Mouse (Mus musculus) G1E-ER4 (cell line): ENCODE results near the gene Foxn1. TPM values are rescaled to one million over a fixed set of nuclear protein-coding genes. Genes with fewer than 3 reads are reported as not detected.

ENCODE experiments used
- GATA1 ChIP-seq: IDR thresholded peaks from one replicate; pipeline ENCODE4 v1.8.0; 2012; ENCODE audit warnings: low read length, inconsistent platforms
- polyA plus RNA-seq: library from polyadenylated mRNA; stranded (reverse); fragments of >175 nt; gene quantifications from 2 replicates; pipeline ENCODE4 v1.2.3, GENCODE M21; 2012

Foxn1 gene
- polyA plus RNA-seq, 1 experiment = not detected

DNA sequence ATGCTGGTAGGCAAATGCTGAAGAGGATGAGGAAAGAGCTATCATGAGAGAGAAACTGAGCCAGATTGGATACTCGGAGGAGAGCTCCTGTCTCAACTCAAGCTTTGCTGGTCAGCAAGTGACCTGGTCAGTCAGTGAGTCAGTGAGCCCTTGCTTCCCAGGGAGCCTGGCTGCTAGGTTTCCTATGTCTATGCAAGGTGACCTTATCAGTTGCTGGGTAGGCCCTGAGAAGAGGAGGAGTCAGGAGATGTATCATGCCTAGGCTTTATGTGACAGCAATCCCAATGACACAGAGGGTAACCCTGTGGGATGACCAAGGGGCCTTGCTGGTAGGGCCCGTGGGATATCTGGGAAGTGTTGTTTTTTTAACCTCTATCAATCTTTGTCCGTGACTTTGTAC lies 14.2 kb downstream of the Foxn1 start:
- TF ChIP-seq GATA1 = no peak

DNA sequence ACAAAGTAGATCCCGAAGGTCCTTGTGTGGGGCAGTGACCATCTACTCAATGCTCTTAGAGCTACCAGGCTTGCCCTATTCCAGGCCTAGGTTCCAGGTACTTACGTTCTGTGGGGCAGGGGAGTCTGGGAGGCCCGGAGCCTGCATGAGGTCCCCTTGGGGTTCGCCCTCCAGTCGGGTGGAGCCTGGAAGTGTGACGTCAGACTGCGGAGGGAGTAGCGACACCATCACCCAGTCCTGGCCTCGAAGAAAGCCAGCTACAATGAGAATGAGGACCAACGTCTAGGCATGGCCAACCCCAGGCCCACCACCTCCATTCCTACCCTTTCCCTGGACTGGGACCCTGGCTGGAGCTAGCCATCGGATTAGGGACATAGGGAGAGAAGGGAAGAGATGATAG lies 14.6 kb downstream of the Foxn1 start:
- TF ChIP-seq GATA1 = no peak

DNA sequence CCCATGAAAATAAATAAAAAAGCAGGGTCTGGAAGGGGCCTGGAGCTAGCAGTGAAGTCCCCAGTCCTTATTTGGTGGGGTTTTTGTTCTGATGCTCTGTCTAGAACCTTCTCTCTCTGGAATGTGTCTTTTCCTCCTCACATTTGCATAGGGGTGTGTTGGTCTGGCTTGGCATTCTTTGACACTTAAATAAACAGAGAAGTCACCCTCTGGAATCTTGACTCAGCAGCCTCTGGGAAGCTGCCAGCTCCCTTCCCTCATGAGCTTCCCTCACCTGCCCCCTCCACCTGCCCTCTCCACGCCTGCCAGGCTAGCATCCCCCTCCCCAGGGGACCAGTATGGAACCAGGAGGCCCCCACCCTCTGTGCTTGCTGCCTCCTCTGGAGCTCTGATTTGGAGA lies 16.0 kb downstream of the Foxn1 start:
- no peak for TF ChIP-seq GATA1

DNA sequence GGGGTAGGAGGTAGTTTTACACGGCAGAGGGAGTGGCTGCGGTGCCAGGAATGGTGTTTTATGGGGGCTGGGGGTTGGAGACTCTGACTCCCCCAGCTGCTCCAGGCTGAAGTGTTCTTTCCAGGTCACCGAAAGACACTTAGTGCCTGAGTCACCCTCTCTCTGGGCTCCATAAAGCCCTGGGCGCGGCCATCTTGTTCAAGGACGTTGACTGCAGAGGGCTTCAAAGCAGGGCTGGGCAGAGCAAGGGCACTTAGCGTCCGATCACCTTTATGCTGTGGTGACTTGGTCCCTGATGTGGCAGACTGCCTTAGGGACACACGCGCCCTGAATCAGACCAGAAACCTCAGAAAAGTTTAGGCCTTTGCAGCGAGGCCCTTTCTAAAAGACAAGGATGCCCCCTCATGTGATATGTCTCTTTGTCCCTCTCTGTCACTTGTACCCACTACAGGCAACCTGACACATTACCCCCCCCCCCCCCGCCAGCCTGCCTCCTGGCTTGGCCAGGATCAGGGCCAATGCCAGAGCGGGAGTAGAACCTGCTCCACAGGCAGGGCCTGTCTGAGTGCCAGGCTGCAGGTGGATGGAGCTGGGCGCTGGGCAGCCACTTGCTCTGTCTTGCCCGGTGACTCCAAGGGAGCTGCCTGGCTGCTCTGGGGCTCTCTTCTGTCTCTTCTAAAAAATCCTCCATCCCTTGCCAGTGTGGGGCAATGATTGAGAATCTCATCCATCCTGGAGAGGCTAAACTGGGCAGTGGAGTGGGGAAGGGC lies 18.7 kb downstream of the Foxn1 start:
- no peak for TF ChIP-seq GATA1

DNA sequence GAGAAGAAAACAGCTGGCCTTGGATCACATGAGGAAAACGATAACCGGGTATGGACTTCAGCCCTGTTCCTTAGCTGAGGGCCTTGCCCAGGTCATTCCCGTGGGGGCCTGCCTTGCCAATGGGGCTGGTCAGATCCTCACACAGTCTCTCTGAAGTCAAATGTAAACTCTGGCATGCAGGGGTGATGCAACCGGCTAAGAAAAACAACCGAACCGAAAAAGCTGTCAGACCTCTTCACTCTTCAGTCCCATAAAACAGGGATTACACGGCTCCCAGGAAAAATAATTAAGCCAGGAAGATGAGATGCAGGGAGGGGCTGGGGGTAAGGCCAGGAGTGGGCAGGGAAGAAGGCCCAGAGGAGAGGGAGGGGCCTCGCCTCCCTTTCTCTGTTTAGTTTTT lies 22.3 kb downstream of the Foxn1 start:
- no peak for TF ChIP-seq GATA1

DNA sequence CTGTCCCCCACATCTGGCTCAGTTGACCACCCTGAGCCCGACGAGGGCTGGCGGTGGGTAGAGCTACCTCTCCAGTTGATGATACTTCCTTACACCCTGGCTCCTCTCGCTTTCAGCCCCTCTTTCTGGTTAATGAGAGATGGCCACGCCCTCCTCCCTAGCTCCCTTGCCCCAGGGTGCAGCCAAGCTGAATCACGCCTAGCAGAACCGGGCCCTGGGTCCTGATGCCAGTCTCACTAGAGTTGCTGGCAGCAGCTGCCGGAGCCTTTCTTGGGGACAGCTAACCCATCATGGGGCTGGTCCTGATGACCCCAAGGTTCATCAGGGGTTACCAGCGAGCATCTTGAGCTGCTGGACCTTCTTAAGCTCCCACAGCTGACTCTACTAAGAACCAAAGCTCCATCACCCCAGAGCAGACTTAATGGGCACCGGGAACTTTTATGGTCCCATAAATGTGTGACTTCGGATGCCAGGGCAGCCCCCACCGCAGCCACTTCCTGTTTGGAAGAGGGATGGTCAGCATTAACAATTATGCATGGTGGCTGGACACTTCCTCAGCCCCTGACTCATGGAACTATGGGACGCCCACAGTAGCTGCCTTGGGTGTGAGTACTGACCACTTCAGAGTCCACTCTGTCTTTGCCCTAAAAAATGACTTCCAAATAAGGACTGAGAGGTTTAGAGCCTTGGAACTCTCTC lies 22.9 kb downstream of the Foxn1 start:
- TF ChIP-seq GATA1 = no peak

DNA sequence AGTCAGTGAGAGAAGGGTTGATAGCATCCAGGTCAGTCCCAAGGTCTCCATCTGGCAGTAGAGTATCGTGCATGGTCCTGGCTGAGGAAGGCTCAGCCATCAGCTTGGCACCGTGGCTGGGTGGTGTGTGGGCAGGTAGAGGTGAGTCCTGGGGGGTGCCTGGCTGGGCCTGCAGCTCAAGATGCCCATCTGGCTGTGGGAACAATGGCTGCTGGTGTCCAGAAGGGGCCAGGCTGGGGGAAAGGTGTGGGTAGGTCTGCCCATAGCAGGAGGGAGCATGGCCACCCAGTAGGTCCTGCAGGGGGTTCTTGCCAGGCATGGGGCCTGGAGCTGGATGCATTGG lies 25.6 kb downstream of the Foxn1 start:
- no peak for TF ChIP-seq GATA1

DNA sequence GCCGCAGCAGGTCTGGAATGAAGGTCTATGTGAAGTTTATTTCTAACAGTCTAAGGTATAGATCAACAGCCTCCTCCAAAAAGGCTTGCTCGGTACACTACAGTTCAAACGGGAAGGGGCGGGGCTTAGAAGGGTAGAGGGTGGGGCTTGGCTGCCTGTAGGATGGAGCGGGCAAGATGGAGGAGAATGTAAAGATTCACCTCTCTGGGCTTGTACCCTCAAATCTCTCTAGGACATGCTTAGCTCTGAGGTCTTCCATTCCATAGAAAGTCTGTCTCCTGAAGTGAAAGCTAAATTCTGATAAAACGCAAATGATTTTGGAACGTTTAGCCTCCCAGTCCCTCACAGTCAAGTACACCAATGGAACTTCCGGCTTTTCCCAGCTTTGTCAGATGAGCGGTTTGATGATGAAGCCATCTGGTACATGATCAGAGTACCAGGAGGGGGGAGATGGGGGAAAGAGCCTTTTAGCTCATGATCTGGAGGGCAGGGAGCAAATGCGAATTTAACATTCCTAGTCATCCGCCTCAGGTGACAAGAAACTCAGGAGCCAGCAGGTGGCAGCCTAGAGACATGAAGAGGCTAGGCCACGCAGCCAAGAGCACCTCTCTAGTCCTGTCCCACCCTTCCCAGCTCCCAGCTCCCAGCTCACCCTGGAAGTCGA lies 26.1 kb downstream of the Foxn1 start:
- no peak for TF ChIP-seq GATA1

DNA sequence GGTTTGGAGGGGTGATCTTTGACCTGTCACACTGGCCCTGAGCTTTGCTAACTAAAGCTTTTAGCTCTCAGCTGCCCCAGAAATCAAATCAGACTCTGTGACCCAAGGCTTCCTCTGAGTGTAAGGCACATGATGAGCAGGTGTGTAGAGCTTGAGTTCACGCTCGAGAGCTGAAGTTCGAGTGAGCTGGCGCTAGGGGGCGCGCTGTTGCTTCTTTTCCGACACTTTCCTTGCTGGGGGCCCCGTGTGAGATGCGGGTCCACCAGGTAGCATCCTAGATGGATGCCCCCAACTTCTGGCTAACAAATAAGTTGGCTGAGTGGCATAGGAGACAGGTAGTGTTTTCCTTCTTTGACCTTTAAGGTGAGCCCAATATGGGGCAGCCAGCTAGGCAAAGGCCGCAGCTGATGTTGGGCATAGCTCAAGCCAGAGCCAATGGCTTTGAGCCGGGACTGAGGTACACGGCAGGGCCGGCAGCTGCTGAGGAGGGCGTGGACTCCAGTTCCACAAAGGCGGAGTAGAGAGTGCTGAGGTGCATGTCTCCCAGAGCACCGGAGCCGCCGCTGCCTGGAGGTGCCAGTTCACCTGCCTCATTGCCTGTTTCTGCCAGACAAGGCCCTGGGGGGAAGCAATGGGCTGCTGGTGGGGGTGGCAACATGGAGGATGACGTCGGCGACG lies 27.9 kb downstream of the Foxn1 start:
- no peak for TF ChIP-seq GATA1

DNA sequence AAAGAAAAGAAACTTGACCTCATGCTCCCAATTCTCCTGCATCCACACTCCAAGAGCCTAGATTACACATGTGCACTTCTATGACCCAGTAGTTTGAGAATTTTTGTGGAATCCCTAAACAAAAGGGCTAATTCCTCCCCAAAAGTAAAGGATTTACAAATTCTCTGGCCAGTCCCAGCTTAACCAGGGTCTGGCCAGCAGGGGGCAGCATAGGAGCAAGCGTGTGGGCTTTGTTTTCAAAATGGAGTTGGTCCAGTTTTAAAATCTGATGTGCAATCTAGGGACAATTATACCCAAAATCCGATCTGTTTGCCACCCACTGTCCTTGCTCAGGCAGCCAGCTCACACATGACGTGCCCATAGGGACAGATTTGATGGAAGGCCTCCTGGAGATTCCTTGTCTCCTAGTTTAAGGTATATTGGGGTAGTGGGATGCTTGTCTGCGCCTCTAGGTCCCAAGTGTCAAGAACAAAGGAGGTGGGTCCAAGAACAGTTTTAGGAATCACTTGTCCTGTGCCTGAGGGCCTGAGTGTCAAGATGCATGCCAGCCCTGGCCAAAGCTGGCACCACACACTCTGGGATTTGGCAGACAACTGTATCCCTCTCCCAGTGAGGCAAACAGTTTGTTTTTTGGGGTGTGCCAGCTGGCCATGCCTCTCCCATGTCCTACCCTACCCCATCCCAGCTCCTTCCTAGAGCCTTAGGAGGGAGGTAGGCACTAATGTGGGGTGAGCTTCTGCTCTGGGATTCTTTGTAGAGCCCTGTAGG lies 30.7 kb downstream of the Foxn1 start:
- TF ChIP-seq GATA1 = no peak

DNA sequence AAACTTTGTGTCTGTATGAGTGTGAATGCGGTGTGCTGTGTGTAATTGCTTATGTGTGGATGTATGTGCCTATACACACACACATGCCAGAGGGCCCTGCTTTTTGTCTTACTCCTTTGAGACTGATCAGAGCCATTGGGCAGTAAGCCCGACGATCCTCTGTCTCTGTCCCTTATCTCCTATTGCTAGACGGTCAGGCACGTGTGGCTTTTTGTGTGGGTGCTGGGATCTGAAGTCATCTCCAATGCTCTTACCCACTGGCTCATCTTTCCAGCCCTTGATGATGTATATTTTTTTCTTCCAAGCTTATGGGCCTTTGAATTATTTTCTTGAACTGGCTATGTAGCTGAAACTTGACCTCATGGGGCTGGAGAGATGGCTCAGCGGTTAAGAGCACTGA lies 31.5 kb downstream of the Foxn1 start:
- TF ChIP-seq GATA1 = no peak

DNA sequence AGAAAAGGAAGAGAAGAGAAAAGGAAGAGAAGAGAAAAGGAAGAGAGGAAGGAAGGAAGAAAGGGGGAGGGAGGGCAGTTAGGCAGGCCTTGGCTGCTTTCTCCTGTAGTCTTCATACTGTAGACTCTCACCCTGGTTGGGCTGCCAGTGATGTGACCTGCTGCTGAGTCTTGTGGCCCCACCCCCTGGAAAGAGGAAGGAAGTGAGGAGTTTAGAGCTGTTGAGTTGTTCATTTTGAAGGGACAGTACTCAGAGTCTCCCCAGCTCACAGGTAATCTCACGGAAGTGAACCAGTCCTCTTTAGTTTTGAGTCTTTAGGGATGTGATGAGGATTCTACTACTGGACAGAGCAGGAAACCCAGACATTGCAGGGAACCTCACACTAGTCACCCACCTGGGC lies 33.3 kb downstream of the Foxn1 start:
- no peak for TF ChIP-seq GATA1

DNA sequence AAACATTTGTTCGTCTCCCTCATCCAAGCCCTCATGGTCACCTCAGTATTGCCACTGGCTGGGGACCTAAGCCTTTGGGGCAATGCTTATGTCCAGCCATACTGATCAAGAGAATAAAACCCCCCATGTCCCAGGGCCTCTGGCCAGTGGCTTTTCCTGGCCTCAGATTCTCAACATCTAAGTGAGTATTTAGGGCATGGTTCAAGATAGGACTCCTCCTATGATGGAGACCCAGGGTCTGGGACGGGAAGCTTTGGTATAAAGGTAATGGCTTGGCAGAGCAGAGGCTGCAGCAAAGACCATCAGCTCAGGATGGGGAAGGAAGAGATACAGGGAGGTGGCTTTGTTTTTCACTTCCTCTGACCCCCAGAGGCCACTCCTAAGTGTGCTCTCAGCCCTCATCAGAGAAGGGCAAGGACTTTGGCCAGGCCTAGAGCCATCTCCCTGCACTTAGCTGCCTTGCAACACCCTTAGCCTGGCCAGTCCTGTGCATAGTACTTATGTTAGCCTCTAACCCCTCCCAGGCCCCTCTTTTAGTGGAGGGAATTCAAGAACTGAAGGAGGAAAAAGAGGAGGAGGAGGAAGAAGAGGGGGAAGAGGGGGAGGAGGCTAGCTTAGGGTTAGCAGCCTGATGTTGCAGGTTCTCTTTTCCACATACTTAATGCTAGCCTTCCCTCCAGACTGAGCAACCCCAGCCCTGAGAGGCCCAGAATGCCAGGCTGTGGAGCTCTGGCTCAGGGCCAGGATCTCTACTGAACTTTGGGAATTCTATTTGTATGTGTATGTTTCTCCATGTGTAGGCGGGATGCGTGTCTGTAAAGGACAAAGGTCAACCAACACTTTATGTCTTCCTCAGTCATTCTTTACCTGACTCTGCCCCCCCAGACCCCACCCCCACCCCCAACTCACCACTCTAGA lies 36.7 kb downstream of the Foxn1 start:
- no peak for TF ChIP-seq GATA1

DNA sequence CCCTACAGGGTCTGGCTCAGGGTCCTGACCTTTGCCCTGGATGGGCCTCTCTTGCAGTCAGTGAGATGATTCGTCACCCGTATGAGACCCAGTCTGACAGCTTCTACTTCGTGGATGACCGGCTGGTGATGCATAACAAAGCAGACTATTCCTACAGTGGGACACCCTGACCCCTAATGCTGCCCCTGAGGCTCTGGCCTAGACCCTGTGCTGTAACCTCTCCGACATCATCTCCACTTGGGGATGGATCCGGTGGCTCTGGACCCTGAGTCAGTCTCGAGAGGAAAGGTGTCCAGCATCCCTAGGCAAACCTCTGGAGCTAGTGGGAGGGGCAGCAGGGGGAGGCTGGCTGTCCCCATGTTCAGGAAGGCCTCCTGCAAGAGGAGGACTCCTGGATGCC lies 37.9 kb downstream of the Foxn1 start:
- no peak for TF ChIP-seq GATA1
